Mouse (Mus musculus) ovary, adult 10 weeks (tissue): ENCODE results near the gene Isoc2a. TPM values are rescaled to one million over a fixed set of nuclear protein-coding genes. Genes with fewer than 3 reads are reported as not detected.

Source experiments
- polyA plus RNA-seq: library from polyadenylated mRNA; stranded (reverse); fragments of 350-450 nt; fragmentation: Illumina TruSeq; extraction: RNeasy Lipid Tissue Mini Kit (QIAGEN cat#74804); gene quantifications from one replicate; pipeline ENCODE4 v1.2.3, GENCODE M21; 2014

Gene Isoc2a
- 1.7 TPM for polyA plus RNA-seq

DNA sequence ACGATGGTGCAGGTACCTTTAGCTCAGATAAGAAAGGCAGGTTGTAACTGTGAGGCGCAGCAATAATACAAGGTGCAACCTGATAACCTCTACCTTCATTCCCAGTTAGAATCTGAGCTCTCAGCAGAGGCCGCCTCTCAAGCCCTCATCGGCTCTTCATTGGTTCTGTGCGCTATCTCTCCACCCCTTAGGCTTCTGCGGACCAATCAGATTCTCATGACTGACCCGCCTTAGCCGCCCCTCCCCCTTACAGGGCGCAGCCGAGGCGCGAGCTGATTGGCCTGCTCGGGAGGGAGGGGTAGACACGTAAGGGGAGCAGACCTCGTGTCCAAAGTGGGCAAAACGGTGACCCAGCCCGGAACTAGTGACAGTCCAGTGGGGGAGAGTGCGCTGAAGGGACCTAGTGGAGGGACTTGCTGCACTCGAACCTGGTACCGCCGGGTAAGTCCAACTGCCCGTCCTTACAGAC lies at the start of gene Isoc2a:
Isoc2a (plus strand) TSS at position 401 of the 469 bp plus-strand sequence.

DNA sequence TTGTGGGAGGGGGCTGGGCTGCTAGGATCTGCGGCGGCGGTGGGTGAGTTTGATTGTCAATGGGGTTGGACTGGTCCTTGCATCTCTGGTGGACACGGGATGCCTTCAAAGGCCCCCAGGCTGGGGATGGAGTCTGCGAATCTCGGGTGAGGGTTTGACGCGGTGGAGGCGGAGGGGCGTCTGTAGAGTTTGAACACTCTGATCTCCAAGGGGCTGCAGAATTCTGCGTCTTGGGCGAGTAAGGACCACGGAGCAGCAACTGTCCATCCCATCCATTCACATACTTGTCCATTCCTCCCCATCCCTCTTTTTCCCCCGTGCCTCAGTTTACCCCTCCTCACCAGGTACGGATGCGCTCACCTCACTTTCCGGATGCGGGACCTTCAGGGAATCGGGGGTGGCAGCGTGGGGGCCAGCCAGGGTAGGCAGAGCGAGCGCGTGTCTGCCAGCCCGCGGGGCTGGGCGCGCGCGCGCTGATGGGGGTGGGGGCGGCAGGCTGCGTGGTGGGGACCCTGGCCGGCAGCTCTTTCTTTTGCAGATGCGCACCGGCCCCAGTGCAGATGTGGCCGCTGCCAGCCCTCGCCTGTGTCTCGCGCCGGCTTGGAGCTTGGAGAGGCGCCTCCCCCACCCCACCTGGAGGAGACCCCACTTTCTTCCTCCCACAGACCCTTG lies 32.6 kb upstream of the Isoc2a start, which contains the start of gene Shisa7:
Shisa7 (minus strand) TSS at position 452 of the 672 bp plus-strand sequence.

DNA sequence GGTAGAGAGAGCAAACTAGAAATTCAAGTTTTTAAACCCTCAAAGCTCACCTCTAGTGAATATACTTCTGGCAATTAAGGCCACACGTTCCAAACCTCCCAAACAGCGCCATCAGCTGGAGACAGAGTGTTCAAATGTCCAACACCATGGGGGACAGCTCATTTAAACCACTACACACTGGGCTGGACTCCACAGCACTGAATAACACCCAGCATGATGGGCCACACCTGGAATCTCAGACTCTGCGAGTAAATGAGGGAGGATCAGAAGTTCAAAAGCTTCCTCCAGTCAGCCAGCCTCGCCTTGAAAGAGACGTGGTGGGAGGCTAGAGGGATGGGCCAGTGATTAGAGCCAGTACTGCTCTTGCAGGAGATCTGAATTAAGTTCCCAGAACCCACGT lies 6.8 kb upstream of the Isoc2a start, which contains the start of gene Isoc2b:
Isoc2b (minus strand) TSS at position 126 of the 400 bp plus-strand sequence.

DNA sequence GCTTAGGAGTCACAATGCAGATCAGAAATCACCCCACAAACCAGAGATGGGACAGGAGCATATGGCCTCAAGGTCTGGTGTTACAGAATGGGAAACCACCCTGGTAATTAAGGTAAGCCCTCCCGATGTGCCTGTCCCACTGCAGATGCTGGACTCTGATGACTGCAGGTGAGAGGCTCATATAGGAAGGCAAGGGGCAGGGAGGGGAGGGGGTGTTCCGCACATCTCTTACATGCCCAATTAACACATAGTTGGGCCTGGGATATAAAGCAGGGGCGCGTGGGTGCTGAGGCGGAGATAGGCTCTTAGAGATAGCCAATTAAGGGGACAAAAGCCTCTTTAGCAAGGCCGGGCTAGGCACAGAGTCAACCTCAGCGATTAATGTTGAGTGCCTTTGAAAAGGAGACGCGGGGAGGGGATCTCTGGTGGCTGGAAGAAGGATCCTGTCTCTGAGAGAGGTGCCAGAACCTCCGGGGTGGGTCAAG lies 29.6 kb downstream of the Isoc2a start, which contains the start of gene Gm36210:
Gm36210 (minus strand) TSS at position 51 of the 485 bp plus-strand sequence.

DNA sequence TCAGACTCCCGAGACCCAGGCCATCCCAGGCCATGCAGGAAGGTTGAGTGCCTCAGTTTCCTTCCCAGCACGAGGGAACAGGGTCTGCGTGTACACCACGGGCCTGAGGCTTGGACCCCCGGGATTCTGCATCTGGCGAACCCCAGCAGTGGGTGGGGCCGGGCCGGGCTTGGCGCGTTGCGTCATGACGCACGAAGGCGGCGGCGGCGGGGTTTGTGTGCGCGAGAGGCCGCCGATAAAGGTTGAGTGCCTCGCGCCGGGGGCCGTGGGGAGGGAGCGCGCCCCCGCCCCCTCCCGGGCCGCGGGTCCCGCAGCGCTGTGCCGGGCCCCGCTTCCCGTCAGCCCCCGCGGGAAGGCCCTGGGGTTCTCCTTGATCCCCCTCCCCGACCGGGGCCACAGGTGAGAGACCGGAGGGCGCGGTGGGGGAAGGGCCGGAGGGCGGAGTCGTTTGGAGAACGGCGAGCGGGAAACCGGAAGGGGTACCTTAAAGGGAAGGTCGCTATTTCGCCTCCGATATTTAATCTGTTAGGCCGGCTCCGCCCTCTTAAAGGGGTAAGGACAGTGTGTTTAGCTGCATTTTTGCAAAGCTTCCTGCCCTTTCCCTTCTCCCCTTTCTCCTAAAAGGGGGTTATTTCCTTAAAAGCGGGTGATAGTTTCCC lies 38.2 kb downstream of the Isoc2a start, which contains the start of gene Zfp628:
Zfp628 (plus strand) TSS at position 211 of the 659 bp plus-strand sequence.

DNA sequence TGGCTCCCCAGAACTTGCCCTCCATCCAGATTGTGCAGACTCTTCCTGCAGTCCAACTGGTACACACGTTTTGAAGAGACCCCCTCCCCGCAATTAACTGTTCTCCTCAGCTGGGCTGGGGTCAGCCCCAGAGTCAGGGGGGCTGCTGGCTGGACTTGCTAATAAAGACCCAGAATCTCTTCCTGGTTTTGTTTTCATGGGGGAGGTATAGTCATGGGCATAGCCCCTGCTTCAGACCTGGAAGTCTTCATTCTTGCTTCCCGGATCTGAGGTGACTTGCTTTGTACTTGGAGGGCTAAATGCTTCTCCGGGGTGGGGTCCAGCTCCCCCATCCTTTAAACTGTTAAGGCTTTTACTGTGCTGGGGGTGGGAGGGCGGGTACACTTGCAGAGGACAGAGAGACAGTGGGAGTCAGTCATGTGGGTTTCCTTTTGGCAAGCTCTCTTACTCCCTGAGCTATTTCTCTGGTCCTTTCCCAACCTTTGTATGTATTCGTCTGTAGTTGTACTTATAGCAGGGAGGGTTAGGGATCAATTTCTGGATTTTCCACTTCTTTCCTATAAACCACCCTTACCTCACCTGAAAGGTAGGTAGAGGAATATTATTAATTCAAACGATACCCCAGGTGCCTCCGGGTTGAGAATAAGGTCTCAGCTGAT lies 45.0 kb downstream of the Isoc2a start, which contains the start of gene Nat14:
Nat14 (plus strand) TSS at position 205 of the 659 bp plus-strand sequence.

DNA sequence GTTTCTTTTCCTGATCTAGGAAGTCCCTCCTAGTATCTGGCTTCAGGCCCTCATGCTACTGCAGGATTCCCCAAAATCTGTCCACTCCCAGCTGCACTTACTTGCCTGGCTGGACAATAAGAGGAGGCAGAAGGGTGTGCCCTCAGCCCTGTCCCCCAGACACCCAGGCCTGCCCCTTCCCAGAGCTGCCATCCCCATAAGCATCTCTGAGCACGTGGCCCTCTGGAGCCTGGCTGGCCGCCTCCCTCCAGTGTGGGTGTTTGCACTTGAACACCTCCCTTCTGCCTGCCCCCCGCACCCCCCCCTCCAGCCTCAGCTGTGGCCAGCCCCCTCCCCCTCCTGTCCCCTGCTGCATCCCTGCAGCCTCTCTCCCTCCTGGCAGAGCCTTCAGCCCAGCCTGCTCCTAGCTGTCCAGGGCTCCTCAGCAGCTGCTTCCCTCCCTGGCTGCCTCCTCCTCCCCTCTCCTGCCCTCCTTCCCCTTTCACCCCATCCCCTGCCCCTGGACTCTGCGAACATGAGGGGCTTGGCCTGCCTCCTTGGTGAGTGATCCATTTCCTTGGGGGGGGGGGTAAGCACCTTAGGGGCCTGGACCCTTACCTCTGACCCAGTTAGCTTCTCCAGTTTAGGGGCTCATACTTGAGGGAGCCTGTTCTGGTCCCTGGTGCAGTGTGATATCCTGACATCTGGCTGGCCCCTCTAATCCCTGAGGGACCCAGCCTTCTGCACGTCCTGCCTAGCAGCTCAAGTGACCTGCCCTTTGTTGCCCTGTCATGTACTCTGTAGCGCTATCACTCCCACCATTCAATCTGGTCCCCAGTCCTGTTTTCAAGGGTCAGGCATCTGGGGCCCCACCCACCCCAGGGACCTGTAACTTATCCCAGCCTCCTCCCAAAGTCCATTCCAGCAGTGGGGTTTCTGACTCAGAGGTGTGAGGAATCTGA lies 48.8 kb downstream of the Isoc2a start, which contains the start of gene Ssc5d:
Ssc5d (plus strand) TSS at position 345 of the 941 bp plus-strand sequence.

Other genes with a start within 250 kb of the Isoc2a start
- not detected for gene Tmem86b, start 245.7 kb upstream of the Isoc2a start, polyA plus RNA-seq
- 10.6 TPM for gene Ppp6r1, start 218.1 kb upstream of the Isoc2a start, polyA plus RNA-seq
- gene Hspbp1, start 192.1 kb upstream of the Isoc2a start, polyA plus RNA-seq: not detected
- 0.40 TPM for gene Brsk1, start 186.5 kb upstream of the Isoc2a start, polyA plus RNA-seq
- not detected for gene Tmem150b, start 151.9 kb upstream of the Isoc2a start, polyA plus RNA-seq
- 1.2 TPM for gene Kmt5c, start 137.0 kb upstream of the Isoc2a start, polyA plus RNA-seq
- not detected for gene Cox6b2, start 124.1 kb upstream of the Isoc2a start, polyA plus RNA-seq
- gene Fam71e2, start 105.9 kb upstream of the Isoc2a start, polyA plus RNA-seq: not detected
- not detected for gene Il11, start 94.3 kb upstream of the Isoc2a start, polyA plus RNA-seq
- gene Tmem190, start 94.2 kb upstream of the Isoc2a start, polyA plus RNA-seq: not detected
- gene Tmem238, start 87.5 kb upstream of the Isoc2a start, polyA plus RNA-seq: 0.46 TPM
- gene Rpl28, start 84.3 kb upstream of the Isoc2a start, polyA plus RNA-seq: 14.1 TPM
- gene Ube2s, start 64.6 kb upstream of the Isoc2a start, polyA plus RNA-seq: 2.0 TPM
- 0.57 TPM for gene Shisa7, start 32.5 kb upstream of the Isoc2a start, polyA plus RNA-seq
- gene Isoc2b, start 6.9 kb upstream of the Isoc2a start, polyA plus RNA-seq: 1.9 TPM
- gene Gm36210, start 29.4 kb downstream of the Isoc2a start, polyA plus RNA-seq: not detected
- gene Zfp628, start 38.1 kb downstream of the Isoc2a start, polyA plus RNA-seq: not detected
- 0.57 TPM for gene Nat14, start 44.9 kb downstream of the Isoc2a start, polyA plus RNA-seq
- 0.14 TPM for gene Ssc5d, start 48.6 kb downstream of the Isoc2a start, polyA plus RNA-seq
- gene Sbk2, start 87.3 kb downstream of the Isoc2a start, polyA plus RNA-seq: 0.40 TPM
- gene Sbk3, start 94.0 kb downstream of the Isoc2a start, polyA plus RNA-seq: 0.51 TPM
- gene Zfp579, start 119.0 kb downstream of the Isoc2a start, polyA plus RNA-seq: 16.0 TPM
- gene Zfp524, start 137.3 kb downstream of the Isoc2a start, polyA plus RNA-seq: not detected
- 22.1 TPM for gene Fiz1, start 137.5 kb downstream of the Isoc2a start, polyA plus RNA-seq
- gene Gm44973, start 138.3 kb downstream of the Isoc2a start, polyA plus RNA-seq: not detected
- 5.3 TPM for gene Zfp865, start 143.2 kb downstream of the Isoc2a start, polyA plus RNA-seq
- gene Ccdc106, start 143.4 kb downstream of the Isoc2a start, polyA plus RNA-seq: not detected
- gene 4632433K11Rik, start 157.0 kb downstream of the Isoc2a start, polyA plus RNA-seq: 3.3 TPM
- 4.2 TPM for gene Zfp784, start 161.3 kb downstream of the Isoc2a start, polyA plus RNA-seq
- 2.1 TPM for gene Zfp580, start 174.4 kb downstream of the Isoc2a start, polyA plus RNA-seq
- 9.1 TPM for gene U2af2, start 185.0 kb downstream of the Isoc2a start, polyA plus RNA-seq
- gene Epn1, start 203.1 kb downstream of the Isoc2a start, polyA plus RNA-seq: 1.4 TPM
- 45.2 TPM for gene Rfpl4, start 239.8 kb downstream of the Isoc2a start, polyA plus RNA-seq
- not detected for gene Rasl2-9, start 248.8 kb downstream of the Isoc2a start, polyA plus RNA-seq